Mouse (Mus musculus) G1E (cell line): ENCODE measurements around the gene Hephl1.

ENCODE experiments used
- CTCF ChIP-seq: IDR thresholded peaks from 2 replicates; pipeline ENCODE4 v1.5.1; 2012; ENCODE audit warnings: low read depth, low read length, inconsistent platforms, mixed read lengths
- GATA1 ChIP-seq: IDR thresholded peaks from 2 replicates; pipeline ENCODE4 v1.6.1; 2012; ENCODE audit warnings: borderline replicate concordance, low read length, inconsistent platforms, mixed read lengths
- GATA2 ChIP-seq: IDR thresholded peaks from 2 replicates; pipeline ENCODE4 v1.6.1; 2012; ENCODE audit warnings: low read depth, low read length, inconsistent platforms, borderline replicate concordance
- POLR2AphosphoS5 ChIP-seq: IDR thresholded peaks from 2 replicates; pipeline ENCODE4 v1.6.1; 2012; ENCODE audit warnings: low read depth, low read length, inconsistent platforms; ENCODE audit not compliant: insufficient replicate concordance
- TAL1 ChIP-seq: conservative IDR thresholded peaks from 2 replicates; pipeline ENCODE4 v1.6.1; 2012; ENCODE audit warnings: low read depth, low read length, inconsistent platforms, mixed read lengths

DNA sequence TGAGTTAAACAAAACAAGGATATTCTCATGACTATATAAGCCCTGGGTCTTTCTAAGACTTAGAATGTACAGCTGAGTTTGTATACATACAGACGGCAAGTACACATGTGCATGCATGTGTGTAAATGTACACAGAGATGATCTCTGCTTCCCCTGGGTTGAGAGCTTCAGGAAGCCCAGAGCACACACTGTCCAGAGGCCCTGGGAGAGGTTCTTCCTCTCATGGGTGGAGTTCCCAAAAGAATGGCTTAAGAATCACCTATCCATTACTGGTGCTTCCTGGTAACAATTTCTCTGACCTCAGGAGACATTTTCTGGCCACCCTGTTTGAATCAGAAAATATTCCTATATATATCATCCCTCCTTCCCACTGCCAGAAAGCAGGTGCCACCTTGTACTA lies 28.6 kb upstream of the Hephl1 start:
- TF ChIP-seq CTCF (no peak), TAL1 (no peak), GATA2 (no peak), GATA1 (no peak), POLR2AphosphoS5 (no peak)
